Mouse (Mus musculus) heart, adult 2 months (tissue): ENCODE results near the gene Pomgnt1.

Experiments used
- CTCF ChIP-seq: fragments of 200-600 bp; IDR thresholded peaks from 2 replicates; pipeline ENCODE4 v1.8.1; 2022; ENCODE audit warnings: antibody characterized with exemption, mild to moderate bottlenecking, moderate library complexity
- EP300 ChIP-seq: fragments of 200-500 bp; IDR thresholded peaks from 2 replicates; pipeline ENCODE4 v1.6.1; 2011; ENCODE audit warnings: low read depth, low read length, control low read depth; ENCODE audit not compliant: insufficient read depth
- POLR2A ChIP-seq: fragments of 200-500 bp; IDR thresholded peaks from 2 replicates; pipeline ENCODE4 v1.6.1; 2011; ENCODE audit warnings: mild to moderate bottlenecking, low read depth, low read length, control low read depth; ENCODE audit not compliant: insufficient read depth

GRCm38 (mm10) chr4:116159912-116160311 lies 36.3 kb downstream of the Pomgnt1 start:
- TF ChIP-seq POLR2A = no peak
- TF ChIP-seq EP300 = no peak
- peak; percentile 59 for TF ChIP-seq CTCF
